Mouse (Mus musculus): ENCODE measurements around the gene Exoc5. TPM values are rescaled to one million over a fixed set of nuclear protein-coding genes. Genes with fewer than 3 reads are reported as not detected.

Exoc5 gene
- polyA plus RNA-seq, 1 experiment from 2014 or later, result 43.1 TPM

GRCm38 (mm10) chr14:49065529-49066273 is 752 bp downstream of the Exoc5 start, which contains the start of gene Ap5m1:
Gene Ap5m1 (plus strand): TSS chr14:49066097.
- H3K36me3 ChIP-seq, result no peaks in the 10 kb centered on the region
- H3K4me3 ChIP-seq, result peak within 1 kb of the TSS; percentile 92
- peaks cover 17% of the 10 kb centered on the region for H3K4me1 ChIP-seq
- ATAC-seq (ENCODE audit: insufficient number of reproducible peaks, low FRiP score, low TSS enrichment, low read depth), result peak; percentile 64
- under 1% methylated on average over 41 of the region's 62 CpGs for WGBS
- H3K27me3 ChIP-seq, result no peaks in the 10 kb centered on the region
- peak within 1 kb of the TSS; percentile 99 for H3K27ac ChIP-seq
- H3K4me2 ChIP-seq, result peak within 1 kb of the TSS; percentile 63
- H3K9ac ChIP-seq, result peak within 1 kb of the TSS; percentile 93
- no peaks in the 10 kb centered on the region for H3K9me3 ChIP-seq

GRCm38 (mm10) chr14:49063838-49064237 is 2.6 kb downstream of the Exoc5 start:
- Histone ChIP-seq H3K4me3 (no peak overlapping the region), H3K27ac (no peak overlapping the region), H3K27me3 (no peaks in the 10 kb centered on the region), H3K9ac (no peak overlapping the region), H3K4me1 (peaks cover 17% of the 10 kb centered on the region), H3K36me3 (no peaks in the 10 kb centered on the region), H3K4me2 (no peak overlapping the region), H3K9me3 (no peaks in the 10 kb centered on the region)
- WGBS, result 52% methylated on average over 2 of the region's 2 CpGs
- no peak for ATAC-seq (ENCODE audit: insufficient number of reproducible peaks, low FRiP score, low TSS enrichment, low read depth)

- Histone ChIP-seq H3K9ac (no peak overlapping the region), H3K9me3 (no peaks in the 10 kb centered on the region), H3K36me3 (no peaks in the 10 kb centered on the region), H3K27me3 (no peaks in the 10 kb centered on the region), H3K4me1 (no peaks in the 10 kb centered on the region), H3K27ac (no peak overlapping the region), H3K4me2 (no peak overlapping the region), H3K4me3 (no peak overlapping the region)
- no peak for ATAC-seq (ENCODE audit: insufficient number of reproducible peaks, low FRiP score, low TSS enrichment, low read depth)
Measured at GRCm38 (mm10) chr14:49049492-49049891, 17.0 kb downstream of the Exoc5 start.

DNA sequence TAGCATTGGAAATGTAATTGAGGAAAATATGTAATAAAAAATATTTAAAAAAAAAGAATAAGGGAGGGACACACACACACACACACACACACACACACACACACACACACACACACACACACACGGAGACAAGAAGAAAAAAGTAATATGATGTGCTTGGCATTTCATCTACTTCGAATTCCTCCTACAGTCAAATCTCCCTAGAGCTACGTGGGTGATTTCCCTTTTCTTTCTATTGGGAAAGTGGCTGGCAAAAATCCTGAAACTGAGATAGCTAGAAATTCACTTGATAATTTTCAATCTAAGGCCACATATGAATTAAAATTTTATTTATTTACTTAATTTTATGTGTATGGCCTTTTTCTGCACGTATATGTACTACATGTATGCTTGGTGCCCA is 20.8 kb downstream of the Exoc5 start:
- WGBS, result 95% methylated on average over 4 of the region's 4 CpGs
- no peak overlapping the region for H3K27ac ChIP-seq
- no peaks in the 10 kb centered on the region for H3K4me1 ChIP-seq
- no peak overlapping the region for H3K4me3 ChIP-seq
- H3K9ac ChIP-seq, result no peak overlapping the region
- H3K36me3 ChIP-seq, result no peaks in the 10 kb centered on the region
- no peaks in the 10 kb centered on the region for H3K9me3 ChIP-seq
- no peak overlapping the region for H3K4me2 ChIP-seq
- H3K27me3 ChIP-seq, result no peaks in the 10 kb centered on the region
- no peak for ATAC-seq (ENCODE audit: insufficient number of reproducible peaks, low FRiP score, low TSS enrichment, low read depth)

DNA sequence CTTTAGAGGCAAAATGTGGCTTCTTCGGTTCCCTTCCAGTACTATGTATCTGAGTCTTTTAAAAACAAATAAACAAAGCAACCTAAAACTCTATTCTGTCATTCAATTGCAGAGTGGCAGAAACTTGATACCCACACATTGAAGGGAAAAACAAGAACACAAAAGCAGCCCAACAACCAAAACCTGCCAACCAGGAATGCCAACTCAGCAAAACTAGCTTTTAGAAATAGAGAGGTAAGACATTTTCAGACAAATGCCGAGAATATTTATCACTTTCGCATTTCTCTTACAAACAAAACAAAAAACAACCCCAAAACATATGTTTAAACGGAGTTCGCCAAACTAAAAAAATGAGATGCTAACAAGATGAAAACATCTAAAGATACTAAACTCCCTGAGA is 37.5 kb downstream of the Exoc5 start:
- WGBS, result 94% methylated on average over 5 of the region's 5 CpGs
- Histone ChIP-seq H3K27ac (no peak overlapping the region), H3K9ac (no peak overlapping the region), H3K9me3 (no peaks in the 10 kb centered on the region), H3K4me3 (no peak overlapping the region), H3K4me2 (no peak overlapping the region), H3K36me3 (peaks cover 24% of the 10 kb centered on the region), H3K4me1 (no peaks in the 10 kb centered on the region), H3K27me3 (no peaks in the 10 kb centered on the region)
- no peak for ATAC-seq (ENCODE audit: insufficient number of reproducible peaks, low FRiP score, low TSS enrichment, low read depth)

DNA sequence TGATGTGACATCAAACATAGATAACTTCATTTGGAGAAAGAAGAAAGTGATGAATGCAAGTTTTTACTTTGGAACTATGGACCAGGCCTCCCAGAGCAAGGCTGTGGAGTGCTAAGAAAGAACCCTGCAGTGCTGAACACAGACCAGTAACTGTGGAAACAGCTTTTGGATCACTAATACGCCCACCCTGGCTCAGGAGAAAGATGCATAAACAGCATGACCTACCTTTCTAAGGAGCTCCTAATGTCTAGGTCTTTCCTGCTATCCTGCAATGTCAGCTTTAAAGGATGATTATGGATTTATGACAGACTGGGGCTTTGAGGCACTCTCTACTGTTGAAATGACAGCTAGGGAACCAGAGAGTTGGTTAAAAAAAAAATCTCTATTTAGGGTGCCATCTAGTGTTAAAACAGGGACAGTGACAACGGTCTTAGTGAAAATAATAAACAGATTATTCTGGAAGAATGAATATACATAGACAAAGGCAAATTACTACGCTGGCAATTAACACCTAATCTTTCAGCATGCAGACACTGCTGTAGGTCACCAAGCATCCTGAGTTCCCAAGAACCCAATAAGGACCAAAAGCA is 38.6 kb downstream of the Exoc5 start:
- no peaks in the 10 kb centered on the region for H3K4me1 ChIP-seq
- no peak overlapping the region for H3K9ac ChIP-seq
- no peaks in the 10 kb centered on the region for H3K9me3 ChIP-seq
- no peak overlapping the region for H3K4me2 ChIP-seq
- WGBS, result 82% methylated on average over 3 of the region's 3 CpGs
- H3K27ac ChIP-seq, result no peak overlapping the region
- H3K27me3 ChIP-seq, result no peaks in the 10 kb centered on the region
- no peak for ATAC-seq (ENCODE audit: insufficient number of reproducible peaks, low FRiP score, low TSS enrichment, low read depth)
- H3K4me3 ChIP-seq, result no peak overlapping the region
- H3K36me3 ChIP-seq, result peaks cover 20% of the 10 kb centered on the region

- 91% methylated on average over 6 of the region's 6 CpGs for WGBS
Measured at GRCm38 (mm10) chr14:49027040-49027778, 39.2 kb downstream of the Exoc5 start.

GRCm38 (mm10) chr14:49019765-49020164 is 46.7 kb downstream of the Exoc5 start:
- Histone ChIP-seq H3K27ac (no peak overlapping the region), H3K4me3 (no peak overlapping the region), H3K36me3 (peaks cover 18% of the 10 kb centered on the region), H3K27me3 (no peaks in the 10 kb centered on the region), H3K4me1 (no peaks in the 10 kb centered on the region), H3K9me3 (no peaks in the 10 kb centered on the region), H3K4me2 (no peak overlapping the region), H3K9ac (no peak overlapping the region)
- 92% methylated on average over 5 of the region's 5 CpGs for WGBS
- no peak for ATAC-seq (ENCODE audit: insufficient number of reproducible peaks, low FRiP score, low TSS enrichment, low read depth)

More at GRCm38 (mm10) chr14:49027040-49027778, 39.2 kb downstream of the Exoc5 start:
- no peak overlapping the region for H3K4me2 ChIP-seq
- H3K9ac ChIP-seq, result no peak overlapping the region
- no peaks in the 10 kb centered on the region for H3K27me3 ChIP-seq
- H3K36me3 ChIP-seq, result peaks cover 23% of the 10 kb centered on the region
- H3K9me3 ChIP-seq, result no peaks in the 10 kb centered on the region
- no peak overlapping the region for H3K27ac ChIP-seq
- H3K4me1 ChIP-seq, result no peaks in the 10 kb centered on the region
- no peak for ATAC-seq (ENCODE audit: insufficient number of reproducible peaks, low FRiP score, low TSS enrichment, low read depth)
- H3K4me3 ChIP-seq, result no peak overlapping the region

DNA sequence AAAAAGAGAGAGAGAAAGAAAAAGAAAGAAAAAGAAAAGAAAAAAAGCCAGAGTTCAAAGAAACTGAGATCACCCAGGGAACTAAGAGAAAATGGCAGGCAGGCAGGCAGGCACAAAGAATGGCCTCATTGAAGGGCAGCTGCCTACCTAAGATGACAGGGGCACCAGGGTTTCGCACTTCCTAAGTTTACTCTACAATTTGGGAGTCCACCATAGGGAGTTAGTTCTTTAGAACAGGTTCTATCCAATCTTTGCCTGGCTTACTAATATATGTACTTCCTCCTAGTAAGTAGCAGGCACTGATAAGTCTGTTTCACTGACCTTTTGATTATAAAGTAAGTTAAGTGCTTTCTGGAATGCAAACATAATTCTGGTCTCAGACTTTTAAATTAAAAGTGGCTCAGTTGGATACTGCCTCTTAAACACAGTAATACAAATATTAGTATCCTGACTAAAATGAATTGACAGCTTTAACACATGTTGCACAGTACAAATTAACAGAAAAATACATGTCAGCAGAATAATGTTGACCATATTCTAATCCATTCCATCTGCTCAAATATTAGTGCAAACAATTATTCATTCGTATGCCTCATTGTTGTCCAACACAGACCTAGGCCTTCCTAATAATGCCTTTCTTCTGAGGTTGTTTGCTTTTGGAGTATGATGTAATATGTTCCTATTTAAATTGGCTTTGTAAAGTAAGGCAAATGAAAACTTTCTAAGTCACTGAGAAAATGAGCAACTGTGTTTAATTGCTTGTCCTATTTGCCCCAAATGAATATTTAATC is 57.9 kb downstream of the Exoc5 start:
- H3K4me2 ChIP-seq, result no peak overlapping the region
- 83% methylated on average over 2 of the region's 2 CpGs for whole genome bisulfite sequencing
- H3K9me3 ChIP-seq, result no peaks in the 10 kb centered on the region
- ATAC-seq (ENCODE audit: insufficient number of reproducible peaks, low FRiP score, low TSS enrichment, low read depth), result no peak
- no peaks in the 10 kb centered on the region for H3K4me1 ChIP-seq
- H3K27ac ChIP-seq, result no peak overlapping the region
- no peaks in the 10 kb centered on the region for H3K27me3 ChIP-seq
- H3K9ac ChIP-seq, result no peak overlapping the region
- no peak overlapping the region for H3K4me3 ChIP-seq
- H3K36me3 ChIP-seq, result no peaks in the 10 kb centered on the region

DNA sequence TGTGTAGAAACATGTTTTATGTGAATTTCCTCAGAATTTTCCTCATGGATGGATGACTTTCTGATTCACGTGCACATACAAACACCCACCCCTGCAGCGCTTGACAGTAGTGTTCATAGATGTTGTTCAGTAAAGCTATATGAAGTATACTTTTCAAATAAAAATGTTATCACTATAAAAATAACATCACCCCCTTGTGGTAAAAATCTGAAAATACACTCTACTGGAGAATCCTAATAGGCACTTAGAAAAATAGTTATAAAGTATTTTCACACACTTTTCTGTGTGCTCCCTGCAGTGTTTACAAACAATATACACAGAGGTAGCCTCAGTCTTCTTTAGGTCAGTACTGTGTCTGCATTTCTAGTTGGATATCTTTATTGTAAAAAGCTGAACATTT is 58.5 kb downstream of the Exoc5 start:
- Histone ChIP-seq H3K27ac (no peak overlapping the region), H3K4me2 (no peak overlapping the region), H3K27me3 (no peaks in the 10 kb centered on the region), H3K9ac (no peak overlapping the region), H3K36me3 (no peaks in the 10 kb centered on the region), H3K9me3 (no peaks in the 10 kb centered on the region), H3K4me3 (no peak overlapping the region), H3K4me1 (no peaks in the 10 kb centered on the region)
- 84% methylated on average over 2 of the region's 2 CpGs for WGBS
- no peak for ATAC-seq (ENCODE audit: insufficient number of reproducible peaks, low FRiP score, low TSS enrichment, low read depth)

DNA sequence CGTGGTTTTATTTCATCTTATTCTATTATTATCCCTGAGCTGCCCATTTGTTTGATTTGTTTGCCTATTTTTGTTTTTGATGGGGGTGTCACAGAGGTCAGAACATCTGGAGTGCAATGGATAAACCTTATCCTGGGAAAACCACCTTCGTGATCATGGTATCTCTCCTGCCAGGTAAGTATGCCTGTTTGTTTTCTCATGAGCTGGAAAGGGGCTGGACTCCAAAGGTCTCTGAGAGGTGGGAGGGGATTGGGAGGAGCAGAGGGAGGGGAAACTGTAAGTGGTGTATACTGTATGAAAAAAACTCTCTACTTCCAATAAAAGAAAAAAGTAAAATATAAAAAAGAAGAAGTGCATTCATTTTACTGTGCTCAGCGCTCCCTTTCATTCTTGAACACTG is 64.8 kb downstream of the Exoc5 start:
- Histone ChIP-seq H3K4me1 (no peaks in the 10 kb centered on the region), H3K36me3 (no peaks in the 10 kb centered on the region), H3K27me3 (no peaks in the 10 kb centered on the region), H3K27ac (no peak overlapping the region), H3K4me2 (no peak overlapping the region), H3K9ac (no peak overlapping the region), H3K9me3 (no peaks in the 10 kb centered on the region), H3K4me3 (no peak overlapping the region)
- WGBS, result 77% methylated on average over 3 of the region's 3 CpGs
- ATAC-seq (ENCODE audit: insufficient number of reproducible peaks, low FRiP score, low TSS enrichment, low read depth), result no peak
